In genomic region chr2:170130780-170131645, GRCm38 (mm10) we compare ENCODE assay signal across 8 mouse cellular contexts. TPM values are rescaled to one million over a fixed set of nuclear protein-coding genes. Genes with fewer than 3 reads are reported as not detected.
DNase-seq lines count a peak whose midpoint lies in the region; ATAC-seq and TF ChIP-seq lines count a peak whose summit lies in the region.

No protein-coding gene starts in this region.

- H3K79me2 ChIP-seq in CH12.LX (replicated peaks; ENCODE audit: control insufficient read depth, extremely low read depth, insufficient read depth, poor library complexity, severe bottlenecking): peaks cover 28% of the 10 kb centered on the region

- no peak for TF ChIP-seq RAD21 in CH12.LX (IDR thresholded peaks at IDR 0.05; ENCODE audit: low read depth, low read length)

- peak overlapping the region; percentile 87 for H3K9ac ChIP-seq in CH12.LX (ENCODE audit: insufficient read depth, low read depth)
- peak overlapping the region; percentile 91 for H3K9ac ChIP-seq in forebrain, embryonic 14.5 days (ENCODE audit: low read length)
- H3K9ac ChIP-seq in lung, embryonic 16.5 days (ENCODE audit: low read length): peak overlapping the region; percentile 98

- no peaks in the 10 kb centered on the region for H3K9me3 ChIP-seq in CH12.LX (replicated peaks; ENCODE audit: low read length)
- H3K9me3 ChIP-seq in forebrain, embryonic 14.5 days (replicated peaks; ENCODE audit: control insufficient read depth, low read length): no peaks in the 10 kb centered on the region
- H3K9me3 ChIP-seq in lung, embryonic 16.5 days (ENCODE audit: control insufficient read depth, low read length): no peaks in the 10 kb centered on the region

- H3K27ac ChIP-seq in CH12.LX (ENCODE audit: insufficient read depth, low read depth): peak overlapping the region; percentile 62
- peak overlapping the region; percentile 78 for H3K27ac ChIP-seq in forebrain, embryonic 14.5 days (ENCODE audit: low read depth, low read length)
- H3K27ac ChIP-seq in lung, embryonic 16.5 days (ENCODE audit: low read length): peak overlapping the region; percentile 96

- dilution Hi-C loops in CH12.LX (cut with MboI; ENCODE audit: extremely low pct_ligation_motif_present, extremely low pct_unique_long_range_greater_than_20kb, low sequenced_read_pairs): no loop called here

- peak overlapping the region; percentile 78 to 97 (median 88) for H3K4me3 ChIP-seq in CH12.LX (replicated peaks in 1 of 3; ENCODE audit: low read depth in 2 of 3, low read length in 2 of 3, poor library complexity in 1 of 3)
- H3K4me3 ChIP-seq in forebrain, embryonic 14.5 days (ENCODE audit: low read depth, low read length): peak overlapping the region; percentile 77
- peak overlapping the region; percentile 88 for H3K4me3 ChIP-seq in lung, embryonic 16.5 days (ENCODE audit: low read length)

- WGBS in forebrain, embryonic 14.5 days: under 1% methylated on average over 57 of the region's 122 CpGs
- 1% methylated on average over 50 of the region's 122 CpGs for WGBS in lung, embryonic 16.5 days

- ATAC-seq in forebrain, embryonic 14.5 days: peak; percentile 90
- peak; percentile 92 for ATAC-seq in lung, embryonic 16.5 days (ENCODE audit: low read depth)

- TF ChIP-seq EP300 in CH12.LX (IDR thresholded peaks at IDR 0.05; ENCODE audit: low read length): no peak

- peaks cover 13 to 36% of the 10 kb centered on the region in 2 experiments for H3K4me1 ChIP-seq in CH12.LX (ENCODE audit: control insufficient read depth in 1 of 2, insufficient read depth in 2 of 2)
- H3K4me1 ChIP-seq in forebrain, embryonic 14.5 days (ENCODE audit: control insufficient read depth, insufficient read depth, low read length): peaks cover 25% of the 10 kb centered on the region
- peaks cover 38% of the 10 kb centered on the region for H3K4me1 ChIP-seq in lung, embryonic 16.5 days (replicated peaks; ENCODE audit: control insufficient read depth, insufficient read depth, low read length)

- H3K27me3 ChIP-seq in CH12.LX (replicated peaks): no peaks in the 10 kb centered on the region
- H3K27me3 ChIP-seq in forebrain, embryonic 14.5 days (replicated peaks; ENCODE audit: control insufficient read depth, insufficient read depth, low read length): no peaks in the 10 kb centered on the region
- no peaks in the 10 kb centered on the region for H3K27me3 ChIP-seq in lung, embryonic 16.5 days (ENCODE audit: control insufficient read depth, insufficient read depth, low read depth, low read length)

- peak in 1 of 2 experiments; percentile 47; a peak in 2 of 4 replicates for TF ChIP-seq CTCF in CH12.LX (conservative IDR thresholded peaks at IDR 0.05 in 1 of 2, IDR thresholded peaks at IDR 0.05 in 1 of 2; ENCODE audit: low read depth in 2 of 2, low read length in 2 of 2)

- in situ Hi-C loops in CH12.LX (cut with MboI; ENCODE audit: low pct_ligation_motif_present, low pct_unique_long_range_greater_than_20kb, low sequenced_read_pairs): no loop called here

- intact Hi-C loops in heart, postnatal 36 days (cut with DNase I): loop anchor here (5.0 kb wide), 3 partner anchors 76 to 186 kb away; no protein-coding TSS in a partner anchor

- H3K36me3 ChIP-seq in CH12.LX (replicated peaks in 1 of 2; ENCODE audit: control insufficient read depth in 1 of 2, insufficient read depth in 1 of 2, low read length in 1 of 2): peaks cover 0 to 3% of the 10 kb centered on the region in 2 experiments
- no peaks in the 10 kb centered on the region for H3K36me3 ChIP-seq in forebrain, embryonic 14.5 days (ENCODE audit: control insufficient read depth, insufficient read depth, low read length)
- no peaks in the 10 kb centered on the region for H3K36me3 ChIP-seq in lung, embryonic 16.5 days (ENCODE audit: control insufficient read depth, insufficient read depth, low read length)

- peak overlapping the region; percentile 44; the same call in 1 of the 2 replicates for H3K4me2 ChIP-seq in CH12.LX (ENCODE audit: insufficient read depth, low read depth, poor library complexity, severe bottlenecking)
- H3K4me2 ChIP-seq in forebrain, embryonic 14.5 days (ENCODE audit: low read length): peak overlapping the region; percentile 67
- H3K4me2 ChIP-seq in lung, embryonic 16.5 days (ENCODE audit: low read depth, low read length): peak overlapping the region; percentile 77

- TF ChIP-seq POLR2A in CH12.LX (IDR thresholded peaks at IDR 0.05; ENCODE audit: low read depth, low read length): no peak

- DNase-seq in CH12.LX (ENCODE audit: extremely low read depth): peak; percentile 86
- peak; percentile 64 for DNase-seq in brain, adult 2 months (ENCODE audit: low read depth, low spot score)
- DNase-seq in forebrain, embryonic 14.5 days (ENCODE audit: low spot score): peak; percentile 95
- peak; percentile 87 to 90 for DNase-seq in heart, postnatal 36 days
- DNase-seq in layer of hippocampus, adult 8-10 months (ENCODE audit: low spot score in 2 of 2): peak; percentile 22 to 33
- DNase-seq in ovary, postnatal 10 days (ENCODE audit: low spot score): peak; percentile 69
- DNase-seq in thymus, postnatal 0 days (ENCODE audit: low spot score): peak; percentile 98

TF ChIP-seq in CH12.LX, 34 proteins besides CTCF, POLR2A, EP300 and RAD21:
- TF ChIP-seq TCF12 (IDR thresholded peaks at IDR 0.05; ENCODE audit: low read depth, low read length): peak; percentile 8; the same call in 1 of the 2 replicates
- peak; percentile 58 for TF ChIP-seq CHD2 (IDR thresholded peaks at IDR 0.05; ENCODE audit: low read length)
- TF ChIP-seq USF1 (IDR thresholded peaks at IDR 0.05; ENCODE audit: low read depth, low read length): no peak; the same call in 1 of the 2 replicates
- no peak for TF ChIP-seq SIN3A (IDR thresholded peaks at IDR 0.05; ENCODE audit: low read length)
- TF ChIP-seq SMC3 (IDR thresholded peaks at IDR 0.05; ENCODE audit: low read depth, low read length): peak; percentile 9; the same call in 1 of the 2 replicates
- no peak for TF ChIP-seq RCOR1 (conservative IDR thresholded peaks at IDR 0.05; ENCODE audit: low read depth, low read length)
- no peak for TF ChIP-seq JUND (conservative IDR thresholded peaks at IDR 0.05; ENCODE audit: low read depth, low read length)
- TF ChIP-seq MXI1 (IDR thresholded peaks at IDR 0.05; ENCODE audit: low read depth, low read length): no peak
- TF ChIP-seq PAX5 (IDR thresholded peaks at IDR 0.05; ENCODE audit: low read length): no peak
- no peak for TF ChIP-seq JUN (IDR thresholded peaks at IDR 0.05; ENCODE audit: insufficient read depth, low read depth, low read length)
- no peak for TF ChIP-seq MEF2A (IDR thresholded peaks at IDR 0.05; ENCODE audit: borderline replicate concordance, low read depth, low read length)
- TF ChIP-seq IRF4 (IDR thresholded peaks at IDR 0.05; ENCODE audit: low read depth, low read length): peak; percentile 42; the same call in 1 of the 2 replicates
- TF ChIP-seq BHLHE40 (IDR thresholded peaks at IDR 0.05; ENCODE audit: low read depth, low read length): 0 out of 2 replicates have a peak, but pooled peaks have one; percentile 25
- TF ChIP-seq MAZ (IDR thresholded peaks at IDR 0.05; ENCODE audit: low read depth, low read length): peak; percentile 99
- TF ChIP-seq E2F4 (IDR thresholded peaks at IDR 0.05; ENCODE audit: insufficient replicate concordance, low read depth, low read length): no peak
- TF ChIP-seq KAT2A (IDR thresholded peaks at IDR 0.05; ENCODE audit: insufficient replicate concordance, low read length): no peak
- peak; percentile 33; the same call in 1 of the 2 replicates for TF ChIP-seq ELF1 (IDR thresholded peaks at IDR 0.05; ENCODE audit: low read depth, low read length)
- TF ChIP-seq ZMIZ1 (IDR thresholded peaks at IDR 0.05; ENCODE audit: low read depth, low read length): no peak
- TF ChIP-seq NELFE (IDR thresholded peaks at IDR 0.05; ENCODE audit: low read depth, low read length): no peak
- no peak for TF ChIP-seq MAX (IDR thresholded peaks at IDR 0.05; ENCODE audit: low read length)
- no peak; the same call in 1 of the 2 replicates for TF ChIP-seq ETS1 (conservative IDR thresholded peaks at IDR 0.05; ENCODE audit: low read depth, low read length)
- peak; percentile 89 for TF ChIP-seq NRF1 (IDR thresholded peaks at IDR 0.05; ENCODE audit: low read depth, low read length)
- no peak for TF ChIP-seq MYC (IDR thresholded peaks at IDR 0.05; ENCODE audit: low read depth, low read length)
TF ChIP-seq in CH12.LX: peak in this region for 8.

RNA-seq across cellular contexts. Expression of gene Zfp217, which starts 16.9 kb away (rescaled TPM):
- 9.3 and 10.0 TPM in 2 replicates for total RNA-seq in CH12.LX (2012; rRNA removed)
- 5.3 and 5.6 TPM in 2 replicates for total RNA-seq in CH12.LX (2014; rRNA removed)
- 11.1 and 12.1 TPM in 2 replicates for polyA plus RNA-seq in CH12.LX (2012; ENCODE audit: insufficient read length, low read depth)
- 1.7 and 1.8 TPM in 2 replicates for polyA plus RNA-seq in forebrain, embryonic 14.5 days (2014; fragmentation: Nextera tagmentation; extraction: Ambion mirVana)
- 10 to 100 TPM; 11.2 to 13.0 TPM for total RNA-seq in heart, postnatal 36 days (2021)
- total RNA-seq in layer of hippocampus, adult 8-10 months (2022): 1 to 10 TPM; 3.2 to 5.3 (median 4.5) TPM
- polyA plus RNA-seq in lung, embryonic 16.5 days (2015; fragmentation: Nextera tagmentation; extraction: Ambion mirVana): 5.2 and 6.1 TPM in 2 replicates
- 5.8 and 6.9 TPM in 2 replicates for polyA plus RNA-seq in thymus, postnatal 0 days (2015; fragmentation: Nextera tagmentation; extraction: Ambion mirVana)

Comparison
In these comparisons a context has a peak if more than half of its experiments do, and no peak if none do; other contexts are left out.
1. Peak in every context shown above with its lines: DNase-seq, ATAC-seq, H3K4me3 ChIP-seq and H3K27ac ChIP-seq.
2. DNase-seq: peak in every context shown above with its lines; median percentile 98 in thymus, postnatal 0 days; 95 in forebrain, embryonic 14.5 days; 88 in heart, postnatal 36 days; 86 in CH12.LX; 69 in ovary, postnatal 10 days; 64 in brain, adult 2 months; 28 in layer of hippocampus, adult 8-10 months.